Mouse (Mus musculus) neutrophil, adult 5-6 weeks (primary cell): Measurements from ENCODE around the gene Apom. TPM values are rescaled to one million over a fixed set of nuclear protein-coding genes. Genes with fewer than 3 reads are reported as not detected.
A peak's percentile ranks its signal among the peaks of the same experiment; 100 is the strongest.

ENCODE experiments used
- ATAC-seq: fragments of 151-379, 151-347 bp; 2 replicates; pipeline ENCODE4 v1.8.0; 2017; ENCODE audit warnings: mild to moderate bottlenecking, moderate TSS enrichment; ENCODE audit not compliant: insufficient number of reproducible peaks, poor library complexity, low FRiP score, severe bottlenecking; ENCODE audit errors: extremely low read depth
- total RNA-seq: library from RNA; stranded (forward); fragments of 200-1000 nt; gene quantifications from 2 replicates; pipeline ENCODE4 v1.2.3, GENCODE M21; 2017

The Apom gene
- total RNA-seq, 1 experiment from 2014 or later = 0.58 TPM

DNA sequence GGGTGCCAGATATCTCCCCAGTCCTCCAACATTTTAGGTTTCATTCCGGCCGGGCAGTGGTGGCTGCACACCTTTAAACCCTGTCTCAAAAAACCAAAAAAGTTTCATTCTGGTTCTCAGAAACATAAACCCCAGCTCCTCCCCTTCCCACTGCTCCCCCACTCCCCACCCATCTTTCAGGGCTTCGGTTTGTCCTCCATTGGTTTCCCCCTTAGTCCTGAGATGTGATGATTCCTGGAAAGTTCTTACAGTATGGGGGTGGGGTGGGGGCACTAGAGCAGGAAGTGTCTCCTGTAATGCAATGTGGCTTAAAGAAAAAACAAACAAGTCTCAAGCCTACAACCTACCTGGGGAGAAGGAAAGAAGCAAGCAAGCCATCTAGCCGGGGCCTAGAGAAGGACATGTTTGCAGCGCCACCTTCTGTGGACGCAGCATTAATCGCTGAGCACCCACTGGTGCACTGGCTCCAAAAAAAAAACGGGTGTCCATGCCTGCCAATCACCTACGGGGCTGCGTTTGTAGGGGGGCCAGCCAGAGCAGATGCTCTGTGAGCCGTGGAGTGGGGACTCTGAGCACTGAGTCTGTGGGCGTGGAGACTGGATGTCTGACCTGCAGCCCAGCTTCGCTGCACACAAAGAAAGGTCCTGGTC is 26.0 kb downstream of the Apom start:
- peak; percentile 34; the same call in 1 of the 2 replicates for ATAC-seq

DNA sequence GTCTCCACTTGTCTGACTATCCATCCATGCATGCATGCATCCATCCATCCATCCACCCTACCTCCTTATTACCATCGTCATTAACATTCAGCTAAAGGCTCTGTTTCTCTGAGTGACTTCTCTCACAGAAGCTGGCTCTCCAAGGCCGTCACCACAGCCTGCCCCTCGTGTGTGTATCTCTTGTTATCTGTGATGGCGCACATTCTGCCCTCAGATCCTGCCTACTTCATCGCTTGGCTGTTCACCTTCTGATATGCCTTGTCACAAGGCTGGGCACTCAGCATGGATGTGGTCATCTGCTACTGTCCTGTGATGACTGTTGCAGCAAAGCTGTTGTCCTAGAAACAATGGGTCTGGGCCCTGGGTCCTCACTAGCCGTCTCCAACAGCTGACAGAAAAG is 27.1 kb downstream of the Apom start:
- ATAC-seq = no peak

DNA sequence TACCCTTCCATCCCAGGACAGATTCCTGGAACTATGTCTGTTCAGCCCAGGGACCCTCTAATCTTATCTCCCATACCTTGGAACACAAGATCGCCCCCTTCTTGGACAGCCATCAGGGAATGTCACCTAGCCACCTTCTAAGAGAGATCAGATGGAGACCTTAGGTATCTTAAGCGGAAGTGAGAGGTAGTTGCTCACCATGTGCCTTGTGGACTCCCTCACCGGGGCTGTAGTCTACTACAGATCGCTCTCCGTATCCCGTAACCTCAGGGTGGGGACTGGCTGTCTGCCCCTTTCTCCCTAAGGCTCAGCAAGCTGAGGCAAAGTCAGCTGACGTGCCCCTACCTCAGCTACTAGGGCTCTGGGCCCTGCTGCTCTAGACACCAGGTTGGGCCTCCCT is 27.8 kb downstream of the Apom start:
- ATAC-seq = no peak

DNA sequence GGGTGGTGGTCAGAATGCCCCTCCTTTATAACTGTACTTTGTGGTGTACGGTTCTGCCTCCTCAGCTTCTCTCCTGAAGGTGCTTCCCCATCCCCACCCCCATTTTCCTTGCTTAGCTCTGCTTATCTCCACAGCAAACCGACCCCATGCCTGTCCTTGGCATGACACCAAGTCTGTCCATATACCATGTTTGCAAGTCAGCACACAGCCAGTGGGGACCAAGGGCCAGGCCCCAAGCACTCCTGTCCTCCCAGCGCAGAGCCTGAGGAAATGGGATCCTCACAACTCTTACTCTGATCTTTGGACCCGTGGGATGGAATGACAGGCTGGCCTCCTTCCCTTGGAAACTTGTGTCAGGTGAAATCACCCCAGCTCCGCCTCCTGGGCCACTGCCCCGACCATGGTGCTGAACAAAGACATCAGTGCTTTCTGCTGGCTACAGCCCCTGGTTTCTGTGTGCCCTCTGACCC is 28.6 kb downstream of the Apom start:
- no peak for ATAC-seq

DNA sequence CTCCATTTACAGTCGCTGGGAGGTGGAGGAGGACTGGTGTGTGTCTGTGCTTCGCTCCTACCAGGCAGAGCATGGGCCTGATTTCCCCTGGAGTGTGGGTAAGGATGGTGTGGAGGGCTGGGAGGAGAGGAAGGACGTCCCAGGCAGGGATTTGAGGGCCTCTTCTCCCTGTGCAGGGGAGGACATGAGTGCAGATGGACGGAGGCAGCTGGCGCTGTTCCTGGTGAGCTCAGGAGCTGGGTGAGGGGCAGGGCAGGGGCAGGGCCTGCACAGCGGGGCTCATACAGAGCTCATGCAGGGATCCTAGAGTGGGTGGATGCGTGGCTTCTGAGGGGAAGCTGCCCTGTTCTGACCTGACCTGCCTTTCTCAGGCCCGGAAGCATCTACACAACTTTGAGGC is 29.6 kb downstream of the Apom start:
- no peak for ATAC-seq

DNA sequence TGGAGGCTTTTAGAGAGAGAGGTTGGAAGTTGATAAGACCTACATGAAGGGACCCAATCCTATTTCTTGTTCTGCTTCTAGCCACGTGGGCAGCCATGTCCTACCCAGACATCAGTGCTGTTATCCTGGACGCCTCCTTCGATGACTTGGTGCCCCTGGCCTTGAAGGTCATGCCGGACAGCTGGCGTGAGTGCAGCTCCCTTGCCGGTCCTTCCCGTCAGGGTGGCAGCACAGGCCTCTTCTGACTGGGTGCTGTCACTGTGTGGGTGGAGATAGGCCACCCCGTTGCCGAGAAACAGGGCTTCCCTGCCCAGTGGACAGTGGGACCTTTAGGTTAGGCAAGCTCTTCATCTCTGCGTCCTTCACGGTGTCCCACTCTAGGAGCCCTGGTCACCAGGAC is 30.7 kb downstream of the Apom start:
- no peak for ATAC-seq

DNA sequence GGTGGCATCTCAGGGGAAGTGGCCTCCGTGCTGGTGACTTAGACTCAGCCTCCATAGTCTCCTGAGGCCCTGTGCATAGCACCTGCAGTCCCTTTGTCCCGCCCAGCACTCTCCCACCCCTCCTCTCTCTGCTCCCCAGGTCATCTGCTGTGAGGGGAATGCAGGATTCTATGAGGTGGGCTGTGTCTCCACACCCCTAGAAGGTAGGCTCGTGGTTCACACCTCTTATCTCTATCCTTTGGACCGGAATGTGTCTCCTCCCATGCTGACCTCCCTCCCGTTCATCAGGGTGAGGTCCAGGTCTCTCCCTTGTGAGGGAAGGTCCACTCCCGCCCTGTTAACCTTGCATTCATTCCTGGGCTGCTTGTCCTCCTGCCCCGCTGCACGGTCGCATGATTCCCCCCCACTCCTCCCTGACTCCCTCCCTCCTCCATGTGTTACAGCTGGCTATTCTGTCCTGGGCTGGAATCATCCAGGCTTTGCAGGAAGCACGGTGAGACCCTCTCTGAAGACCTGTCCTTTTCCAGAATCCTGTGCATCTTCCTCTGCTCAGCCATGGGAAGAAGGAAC is 31.6 kb downstream of the Apom start:
- ATAC-seq = no peak

DNA sequence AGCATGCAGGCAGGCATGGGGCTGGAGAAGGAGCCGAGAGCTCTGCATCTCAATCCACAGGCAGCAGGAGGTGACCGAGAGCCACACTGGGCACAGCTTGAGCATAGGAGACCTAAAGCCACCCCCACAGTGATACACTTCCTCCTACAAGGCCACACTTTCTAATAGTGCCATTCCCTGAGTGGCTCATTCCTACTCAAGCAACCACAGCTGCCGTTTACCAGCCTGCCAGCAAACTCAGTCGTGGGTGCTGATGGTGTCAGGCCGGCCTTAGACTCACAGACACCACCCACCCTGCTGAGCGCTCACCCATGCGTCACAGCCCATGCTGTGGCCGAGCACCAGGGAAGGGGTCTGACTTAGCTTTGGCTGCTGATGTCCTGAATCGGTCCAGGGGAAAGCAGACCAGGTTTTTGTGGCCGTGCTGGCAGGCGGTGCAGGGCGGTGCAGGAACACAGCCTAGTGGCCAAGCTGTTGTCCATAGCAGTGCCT is 34.6 kb downstream of the Apom start:
- no peak for ATAC-seq

DNA sequence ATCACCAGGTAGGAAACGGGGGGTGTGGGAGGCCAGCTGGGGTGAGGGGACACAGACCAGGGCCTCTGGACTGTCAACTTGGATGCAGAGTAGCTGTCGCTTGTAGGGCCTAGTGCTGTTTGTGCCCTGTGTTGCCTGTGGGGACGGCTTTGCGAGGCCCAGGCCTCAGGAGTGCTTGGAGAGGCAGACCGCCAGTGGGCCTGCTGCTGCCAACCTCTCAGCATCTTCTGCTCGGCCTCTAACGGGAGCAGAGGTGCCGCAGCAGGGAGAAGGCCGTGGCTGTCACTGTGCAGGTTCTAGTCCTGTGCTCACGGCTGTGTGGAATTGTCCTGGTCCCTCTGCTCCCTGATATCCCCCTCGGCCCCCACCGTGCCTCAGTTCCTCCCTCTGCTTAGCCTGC is 35.3 kb downstream of the Apom start:
- ATAC-seq = no peak

DNA sequence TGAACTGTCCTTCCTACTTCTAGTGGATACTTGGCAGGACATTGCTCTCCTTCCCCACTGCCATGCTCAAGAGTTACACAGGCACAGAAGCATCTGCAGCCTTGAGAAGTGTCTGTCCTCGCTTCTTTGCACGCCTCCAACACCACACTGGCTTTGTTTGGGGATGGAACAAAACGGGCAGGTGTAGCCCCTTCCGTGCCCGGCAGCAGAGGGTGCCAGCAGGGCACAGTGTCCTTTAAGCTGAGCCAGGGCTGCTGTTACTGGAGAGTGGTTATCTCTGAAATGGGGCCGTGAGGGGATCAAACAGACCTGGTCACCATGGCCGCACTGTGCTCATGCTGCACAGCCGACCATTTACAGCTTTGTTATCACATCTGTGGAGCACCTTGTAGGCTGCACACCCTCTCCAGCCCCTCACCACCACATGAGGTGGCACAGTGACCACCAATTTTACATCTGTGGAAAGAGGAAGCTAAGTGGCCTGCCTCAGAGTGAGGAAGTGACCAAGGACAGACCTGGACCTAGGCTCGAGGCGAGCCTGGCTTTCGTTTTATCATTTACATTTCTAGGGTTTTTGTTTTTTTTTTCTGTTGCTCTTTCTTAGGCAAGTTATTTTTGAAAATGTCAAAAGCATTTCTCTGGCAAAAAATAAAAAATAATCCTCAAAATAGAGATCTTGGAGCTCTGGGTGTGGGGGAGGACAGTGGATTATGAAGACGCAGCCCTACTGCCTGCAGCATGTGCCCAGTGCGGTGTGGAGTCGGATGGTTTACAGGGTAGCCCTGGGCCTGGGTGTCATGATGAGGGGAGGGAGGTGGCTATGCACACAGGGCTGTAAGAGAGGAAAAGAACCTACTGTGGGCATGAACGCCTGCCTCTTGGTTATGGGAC is 37.1 kb downstream of the Apom start:
- ATAC-seq = no peak

DNA sequence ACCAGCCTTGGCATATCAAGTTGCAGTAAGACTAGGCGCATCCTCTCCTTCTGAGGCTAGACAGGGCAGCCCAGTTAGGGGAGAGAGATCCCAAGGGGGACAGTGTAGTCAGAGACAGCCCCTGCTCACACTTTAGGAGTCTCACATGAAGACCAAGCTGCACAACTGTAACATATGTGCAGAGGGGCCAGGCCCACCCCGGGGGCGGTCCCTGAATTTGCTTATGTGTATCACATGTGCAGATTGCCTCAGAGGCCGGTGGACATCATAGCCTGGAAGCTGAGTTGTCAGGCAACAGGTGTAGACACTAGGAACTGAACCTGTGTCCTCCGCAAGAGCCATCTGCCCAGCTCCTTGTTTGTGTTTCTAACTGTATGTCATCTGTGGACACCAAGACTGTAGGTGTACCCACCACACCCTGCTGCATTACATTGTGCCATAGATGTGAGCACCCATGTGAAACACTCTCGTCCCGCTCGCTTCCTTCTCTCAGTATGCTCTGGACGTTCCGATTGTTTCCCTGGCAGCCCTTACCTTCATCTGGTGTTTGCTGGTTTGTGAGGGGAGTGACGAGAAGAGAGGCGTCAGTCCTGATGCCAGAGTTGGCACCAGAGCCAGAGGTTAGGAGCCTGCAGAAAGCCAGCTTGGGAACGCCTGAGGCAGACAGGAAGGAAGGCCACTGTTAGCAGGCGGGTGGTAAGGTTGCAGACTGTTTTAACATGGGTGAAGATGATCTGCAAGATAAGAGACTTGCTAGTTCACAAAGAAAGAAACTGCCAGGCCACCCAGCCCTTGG is 39.2 kb downstream of the Apom start:
- ATAC-seq = no peak

DNA sequence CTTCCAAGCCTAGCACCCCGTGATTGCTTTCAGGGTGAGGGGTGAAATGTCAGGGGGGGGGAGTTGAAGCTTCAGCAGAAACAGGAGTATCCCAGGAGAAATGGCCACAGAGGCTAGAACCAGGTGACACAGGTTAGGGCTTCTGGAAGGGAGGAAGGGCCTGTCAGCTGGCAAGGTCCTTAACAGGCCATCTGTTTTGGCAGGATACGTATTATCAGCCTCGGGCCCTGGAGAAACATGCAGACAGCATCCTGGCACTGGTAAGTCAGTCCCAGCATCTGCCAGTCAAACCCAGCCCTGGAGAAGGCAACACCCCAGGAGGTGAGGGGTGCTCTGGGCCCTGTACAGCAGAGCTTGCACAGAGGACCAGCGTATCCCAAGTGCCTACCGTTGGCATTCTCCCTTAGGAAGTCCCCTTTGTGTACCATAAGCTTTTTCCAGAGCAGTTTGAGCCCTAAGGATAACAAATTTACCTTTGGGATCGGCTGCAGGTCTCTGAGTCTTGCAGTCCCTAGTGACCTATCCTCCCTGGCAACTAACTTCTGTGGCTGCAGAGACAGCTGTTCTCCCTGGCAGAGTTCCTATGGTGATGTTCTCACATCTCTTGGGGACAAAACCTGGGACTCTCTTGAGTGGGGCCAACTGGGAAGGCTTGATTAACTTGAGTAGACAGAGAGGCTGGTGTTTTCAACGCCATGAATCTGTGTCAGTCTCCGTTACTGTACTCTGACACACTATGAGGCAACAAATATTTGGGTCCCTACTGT is 41.5 kb downstream of the Apom start:
- no peak for ATAC-seq

DNA sequence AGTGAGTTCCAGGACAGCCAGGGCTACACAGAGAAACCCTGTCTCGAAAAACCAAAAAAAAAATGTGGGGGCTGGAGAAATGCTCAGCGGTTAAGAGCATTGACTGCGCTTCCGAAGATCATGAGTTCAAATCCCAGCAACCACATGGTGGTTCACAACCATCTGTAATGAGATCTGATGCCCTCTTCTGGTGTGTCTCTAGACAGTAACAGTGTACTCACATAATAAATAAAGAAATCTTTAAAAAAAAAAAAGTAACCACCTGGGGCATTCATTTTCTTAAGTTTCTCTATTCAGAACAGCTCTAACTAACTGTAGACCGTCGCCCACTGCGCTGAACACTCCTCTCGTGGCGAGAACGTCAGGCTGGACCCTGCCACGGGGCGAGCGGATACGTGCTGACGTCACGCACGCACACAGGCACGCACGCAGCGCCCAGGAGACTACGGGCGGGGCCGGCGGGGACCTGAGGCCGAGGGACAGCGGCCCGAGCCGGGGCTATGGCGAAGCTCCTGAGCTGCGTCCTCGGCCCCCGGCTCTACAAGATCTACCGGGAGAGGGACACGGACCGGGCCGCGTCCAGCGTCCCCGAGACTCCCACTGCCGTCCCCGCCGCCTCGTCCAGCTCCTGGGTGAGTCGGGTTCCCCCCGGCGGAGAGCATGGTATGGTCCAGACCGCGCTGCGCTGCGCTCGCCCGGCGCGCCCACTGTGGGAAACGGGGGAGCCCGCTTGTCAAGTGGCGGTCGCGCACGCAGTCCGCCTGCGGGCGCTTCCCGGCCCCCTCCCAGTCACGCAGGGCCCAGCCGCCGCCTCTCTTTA is 42.8 kb downstream of the Apom start, which contains the start of gene Abhd16a:
Gene Abhd16a, plus strand, starts transcription at position 439 of the 820 bp plus-strand sequence.
- ATAC-seq = peak; percentile 95

DNA sequence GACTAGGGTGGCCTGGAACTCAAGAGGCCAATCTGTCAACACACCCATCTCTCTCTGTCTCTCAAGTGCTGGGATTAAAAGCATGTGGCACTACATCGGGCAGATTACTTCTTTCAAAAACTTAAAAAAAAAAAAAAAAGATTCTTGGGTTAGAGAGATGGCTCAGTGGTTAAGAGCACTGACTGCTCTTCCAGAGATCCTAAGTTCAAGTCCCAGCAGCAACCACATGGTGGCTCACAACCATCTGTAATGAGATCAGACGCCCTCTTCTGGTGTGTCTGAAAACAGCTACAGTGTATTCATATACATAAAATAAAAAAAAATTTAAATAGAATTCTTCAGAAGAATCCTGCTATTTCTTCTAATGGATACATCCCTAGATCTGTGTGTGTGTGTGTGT is 43.7 kb downstream of the Apom start:
- ATAC-seq = no peak

DNA sequence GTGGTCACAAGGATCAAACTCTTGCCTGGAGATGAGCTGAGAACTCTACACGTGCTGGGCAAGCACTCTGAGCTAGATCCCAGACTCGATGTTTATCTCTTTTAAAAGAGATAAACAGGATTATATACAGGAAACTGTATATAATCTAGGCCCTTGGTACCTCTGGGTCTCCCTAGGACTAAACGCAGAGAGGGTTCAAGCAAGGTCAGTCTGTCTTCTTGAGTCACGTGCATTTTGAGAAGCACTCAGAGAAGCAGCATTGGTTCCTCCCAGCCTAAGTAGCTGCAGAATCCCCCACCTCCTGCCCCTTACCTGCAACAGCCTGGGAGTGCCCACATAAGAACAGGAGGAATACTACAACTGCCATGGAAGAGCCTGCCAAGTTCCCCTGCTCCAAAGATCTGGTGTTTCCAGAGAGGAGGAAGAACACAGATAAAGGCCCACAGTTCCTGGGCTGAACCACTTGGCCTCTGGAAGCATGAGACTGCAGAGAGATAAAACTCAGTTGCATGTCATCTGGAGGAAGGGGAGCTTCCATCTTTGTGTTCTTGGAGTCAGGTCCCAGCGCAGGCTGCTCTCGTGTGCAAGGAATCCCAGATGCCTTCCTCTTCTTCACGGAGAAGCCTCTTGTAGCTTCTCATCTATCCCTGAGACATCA is 46.5 kb downstream of the Apom start, which contains the start of gene Ly6g6f:
Gene Ly6g6f, minus strand, starts transcription at position 403 of the 658 bp plus-strand sequence.
- ATAC-seq = no peak

DNA sequence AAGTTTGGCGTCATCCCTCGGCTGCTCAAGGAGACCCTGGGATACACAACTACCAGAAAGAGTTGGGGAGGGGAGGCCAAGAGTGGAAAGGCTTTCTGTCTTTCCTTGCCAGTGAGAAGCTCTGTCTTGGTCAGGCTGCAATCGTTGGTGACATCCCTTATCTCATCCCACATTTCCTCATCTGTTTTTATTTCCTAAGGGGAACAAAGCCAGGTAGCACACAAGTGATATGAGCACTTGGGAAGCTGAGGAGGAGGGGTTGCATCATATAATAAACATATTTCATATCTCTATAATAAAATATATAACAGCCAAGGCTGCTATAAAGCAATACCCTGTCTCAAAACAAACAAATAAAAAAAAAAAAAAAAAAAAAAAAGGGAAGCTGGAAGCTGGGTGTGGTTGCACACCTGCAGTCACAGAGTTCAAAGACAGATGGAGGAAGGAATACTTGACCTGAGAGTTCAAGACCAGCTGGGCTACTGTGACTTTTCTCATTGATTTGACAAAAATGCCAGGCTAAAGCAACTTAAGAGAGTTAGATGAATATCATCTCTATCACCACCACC is 47.8 kb downstream of the Apom start:
- no peak for ATAC-seq
